Mouse (Mus musculus): Measurements from ENCODE around the gene Skap1. TPM values are rescaled to one million over a fixed set of nuclear protein-coding genes. Genes with fewer than 3 reads are reported as not detected.

Gene Skap1
- not detected in 2 replicates for polyA plus RNA-seq (2012)

DNA sequence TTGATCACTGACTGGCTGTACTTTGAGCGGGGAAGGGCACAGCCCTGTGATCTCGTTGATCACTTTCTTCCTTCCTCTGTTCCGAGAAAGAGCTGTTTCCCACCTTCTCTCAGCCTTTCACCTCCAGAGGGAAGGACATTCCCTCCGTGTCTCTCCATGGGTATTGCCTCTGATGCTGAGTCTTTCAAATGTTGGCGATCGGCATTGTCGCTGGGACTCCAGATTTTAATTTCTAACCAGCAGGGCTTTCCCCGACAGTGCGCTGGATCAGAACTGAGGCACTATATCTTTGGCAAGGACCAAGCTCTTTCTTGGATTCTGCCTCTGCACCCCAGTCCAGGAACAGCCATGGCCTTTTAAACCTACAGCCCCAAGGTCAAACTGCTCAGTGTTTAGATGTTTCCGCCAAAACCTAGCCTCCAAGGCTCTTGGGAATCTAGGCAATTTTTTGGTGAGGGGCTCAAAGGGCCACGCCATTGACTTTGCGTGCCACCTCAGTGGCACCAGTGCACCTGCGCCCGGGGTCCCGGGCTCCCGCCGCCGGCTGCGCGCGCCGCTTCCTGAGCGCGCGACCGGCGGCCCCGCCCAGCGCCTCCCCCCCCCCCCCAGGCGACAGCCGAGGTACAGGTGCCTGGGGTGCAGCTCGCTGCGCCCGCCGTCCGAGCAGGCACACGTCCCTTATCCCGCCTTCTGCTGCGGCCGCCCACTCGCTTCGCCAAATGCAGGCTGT is at the start of gene Skap1:
TSS of gene Skap1 (plus strand) at position 608 of the 730 bp plus-strand sequence.
- no peak for TF ChIP-seq GATA1 (IDR thresholded peaks at IDR 0.05; ENCODE audit: low read length)

DNA sequence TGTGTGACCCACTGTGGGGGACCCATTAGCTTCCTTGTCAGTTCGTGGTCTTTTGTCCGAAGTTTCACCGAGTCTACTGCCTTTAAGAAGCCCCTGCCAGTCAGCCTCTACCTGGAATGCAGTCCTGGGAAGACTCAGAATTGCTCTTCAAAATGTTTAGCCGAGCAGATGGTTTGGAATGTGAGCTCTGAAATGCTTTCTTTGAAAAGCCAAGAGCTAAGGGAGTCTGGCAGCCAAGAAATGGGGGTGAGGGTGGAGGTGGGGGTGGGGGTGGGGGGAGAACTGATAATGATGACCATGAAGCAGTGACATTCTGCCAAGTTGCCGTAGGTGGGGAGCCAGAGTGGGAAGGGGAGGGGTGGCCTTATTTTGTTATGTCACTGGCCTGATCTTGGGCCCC is 43.3 kb upstream of the Skap1 start:
- TF ChIP-seq GATA1 (IDR thresholded peaks at IDR 0.05; ENCODE audit: low read length), result no peak

DNA sequence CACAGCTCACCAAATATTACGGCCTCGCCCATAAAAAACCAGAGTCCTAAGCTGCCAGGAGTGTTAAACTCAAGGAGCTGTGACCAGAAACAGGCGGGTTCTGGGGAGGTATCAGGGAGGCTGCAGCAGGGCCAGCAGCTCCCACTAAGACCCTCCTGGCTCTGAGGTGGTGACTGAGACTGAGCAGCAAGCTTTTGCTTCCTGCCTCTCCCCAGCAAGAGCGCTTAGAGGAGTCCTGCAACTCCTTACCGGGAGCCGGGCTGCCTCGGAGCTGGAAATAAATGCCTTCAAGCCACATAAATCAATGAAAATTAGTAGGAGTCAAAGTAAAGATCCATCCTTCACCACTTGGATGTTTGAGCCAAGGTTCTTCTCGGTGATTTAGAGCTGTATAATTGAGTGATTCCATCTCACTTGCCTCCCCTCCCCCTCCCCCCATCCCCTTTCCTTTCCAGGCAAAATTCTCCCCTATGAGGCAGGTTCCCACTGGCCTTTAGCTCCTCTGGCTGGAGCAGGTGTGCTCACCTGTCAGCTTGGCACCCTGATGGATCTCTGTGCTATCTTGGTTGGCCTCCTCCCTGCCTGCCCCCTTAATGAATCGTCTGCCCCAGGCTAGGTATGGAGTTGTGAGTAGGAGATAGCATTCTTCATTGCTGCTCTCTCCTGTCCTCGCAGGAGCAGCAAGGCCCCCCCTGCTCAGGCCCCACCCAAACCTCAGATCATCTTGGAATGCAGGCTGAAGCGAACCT is 42.7 kb upstream of the Skap1 start:
- no peak for TF ChIP-seq GATA1 (IDR thresholded peaks at IDR 0.05; ENCODE audit: low read length)

DNA sequence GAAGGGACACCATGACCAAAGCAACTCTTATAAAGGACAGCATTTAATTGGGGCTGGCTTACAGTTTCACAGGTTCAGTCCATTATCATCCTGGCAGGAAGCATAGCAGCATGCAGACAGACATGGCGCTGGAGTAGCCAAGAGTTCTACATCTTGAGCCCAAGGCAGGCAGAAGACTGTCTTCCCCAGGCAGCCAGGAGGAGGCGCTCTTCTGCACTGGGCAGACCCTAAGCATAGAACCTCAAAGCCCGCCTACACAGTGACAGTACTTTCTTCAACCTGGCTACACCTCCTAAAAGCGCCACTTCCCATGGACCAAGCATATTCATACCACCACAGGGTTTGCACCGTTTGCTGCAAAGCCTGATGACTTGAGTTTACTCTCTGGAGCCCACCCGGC is 39.2 kb upstream of the Skap1 start:
- TF ChIP-seq GATA1 (IDR thresholded peaks at IDR 0.05; ENCODE audit: low read length), result no peak

DNA sequence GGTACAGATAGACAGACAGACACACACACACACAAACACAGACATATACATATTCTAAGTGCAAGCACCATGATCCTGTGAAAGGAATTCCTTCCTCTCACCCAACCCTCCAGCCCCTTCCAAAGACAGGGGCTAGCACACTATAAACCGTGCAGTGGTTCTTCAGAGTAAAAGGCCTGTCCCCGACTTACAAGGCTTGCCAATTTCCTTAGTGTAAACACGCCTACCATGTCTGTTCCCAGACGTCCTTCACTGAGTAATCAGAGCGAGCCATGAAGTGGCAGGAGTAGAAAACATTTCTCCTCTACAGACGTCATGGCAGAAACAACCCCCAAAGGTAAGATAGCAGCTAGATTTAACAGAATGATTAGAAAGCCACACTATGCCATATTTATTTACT is 38.2 kb upstream of the Skap1 start:
- TF ChIP-seq GATA1 (IDR thresholded peaks at IDR 0.05; ENCODE audit: low read length), result no peak

DNA sequence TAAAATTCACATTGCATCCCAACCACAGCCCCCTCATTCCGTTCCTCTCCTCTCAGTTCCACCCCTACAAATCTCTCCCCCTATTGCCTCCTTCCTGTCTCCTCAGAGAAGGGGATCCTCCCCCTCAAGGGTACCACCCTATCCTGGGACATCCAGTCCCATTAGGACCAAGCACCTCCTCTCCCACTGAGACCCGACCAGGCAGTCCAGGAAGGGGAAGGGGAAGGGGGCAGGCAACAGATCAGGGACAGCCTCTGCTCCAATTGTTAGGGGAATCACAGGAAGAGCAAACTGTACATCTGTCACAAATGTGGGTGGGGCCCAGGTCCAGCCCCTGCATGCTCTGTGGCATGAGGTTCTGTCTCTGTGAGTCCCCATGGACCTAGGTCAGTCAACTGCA is 37.6 kb upstream of the Skap1 start:
- no peak for TF ChIP-seq GATA1 (IDR thresholded peaks at IDR 0.05; ENCODE audit: low read length)

DNA sequence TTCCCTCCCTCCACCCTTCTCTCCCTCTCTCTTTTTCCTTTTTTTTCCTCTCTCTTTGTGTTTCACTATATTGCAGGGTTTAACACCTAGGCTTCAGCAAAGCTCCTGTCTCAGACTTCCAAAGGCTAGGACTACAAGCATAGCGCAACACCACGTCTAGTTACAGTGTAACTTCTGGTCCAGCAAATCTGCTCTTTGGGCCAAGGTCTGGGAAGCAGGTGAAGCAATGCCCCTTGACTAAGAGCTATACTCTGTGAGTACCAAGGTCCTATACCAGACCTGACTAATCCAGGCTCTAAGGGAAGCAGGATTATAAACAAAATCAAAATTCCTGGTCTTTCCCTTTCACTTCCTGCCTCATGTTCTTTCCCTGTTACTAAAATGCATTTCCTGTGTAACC is 35.3 kb upstream of the Skap1 start:
- no peak for TF ChIP-seq GATA1 (IDR thresholded peaks at IDR 0.05; ENCODE audit: low read length)

DNA sequence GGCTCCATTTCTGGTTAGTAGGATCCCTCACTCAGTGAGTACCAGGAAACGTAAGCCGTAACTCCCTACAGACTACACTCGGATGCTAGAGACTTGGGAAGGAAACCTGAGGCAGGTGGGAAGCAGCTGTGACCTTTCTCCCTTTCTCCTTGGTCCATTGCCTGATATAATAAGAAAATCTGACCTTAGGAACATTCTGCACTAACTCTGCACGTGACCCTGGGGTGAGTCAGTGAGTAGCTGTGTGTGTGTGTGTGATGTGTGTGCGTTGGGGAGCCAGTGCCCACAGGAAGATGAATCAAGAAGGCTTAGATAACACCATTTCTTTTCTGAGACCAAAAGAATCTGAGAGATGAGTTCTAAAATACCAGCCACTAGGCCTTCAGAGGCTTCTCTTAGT is 34.5 kb upstream of the Skap1 start:
- no peak for TF ChIP-seq GATA1 (IDR thresholded peaks at IDR 0.05; ENCODE audit: low read length)

DNA sequence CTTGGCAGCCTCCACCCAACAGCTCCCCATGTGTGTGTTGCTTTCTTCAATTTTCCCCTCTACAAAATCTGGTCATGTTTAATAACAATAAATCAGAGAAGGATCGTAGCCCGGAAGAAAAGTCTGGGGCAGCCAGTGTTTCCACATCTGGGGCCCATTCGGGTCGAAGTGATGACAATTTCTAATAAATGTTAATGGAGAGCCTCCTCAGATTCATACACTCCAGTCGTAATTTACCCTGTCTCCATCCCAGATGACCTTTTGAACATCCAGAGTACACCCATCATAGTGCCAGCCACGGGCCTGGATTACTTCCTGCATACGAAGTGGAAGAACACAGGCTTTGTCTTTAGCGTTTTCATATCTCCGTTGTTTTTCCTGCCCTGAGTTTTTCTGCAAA is 32.5 kb upstream of the Skap1 start:
- TF ChIP-seq GATA1 (IDR thresholded peaks at IDR 0.05; ENCODE audit: low read length), result no peak

DNA sequence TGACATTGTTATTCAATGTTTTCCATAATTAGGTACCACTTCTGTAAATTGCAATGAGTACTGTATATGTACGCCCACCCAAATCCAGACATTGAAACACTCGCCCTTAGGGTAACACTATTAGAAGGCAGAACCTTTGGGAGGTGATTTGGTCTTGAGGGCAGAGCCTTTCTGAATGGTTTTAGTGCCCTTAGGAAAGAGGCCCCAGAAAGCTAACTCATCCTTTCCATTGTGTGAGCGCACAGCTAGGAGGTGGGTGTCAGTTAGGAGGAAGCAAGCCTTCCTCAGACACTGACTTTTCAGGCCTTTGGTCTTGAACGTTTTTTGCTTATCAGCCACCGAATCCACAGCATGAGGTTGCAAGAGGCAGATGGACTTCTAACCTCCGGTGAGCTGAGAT is 29.5 kb upstream of the Skap1 start:
- no peak for TF ChIP-seq GATA1 (IDR thresholded peaks at IDR 0.05; ENCODE audit: low read length)

DNA sequence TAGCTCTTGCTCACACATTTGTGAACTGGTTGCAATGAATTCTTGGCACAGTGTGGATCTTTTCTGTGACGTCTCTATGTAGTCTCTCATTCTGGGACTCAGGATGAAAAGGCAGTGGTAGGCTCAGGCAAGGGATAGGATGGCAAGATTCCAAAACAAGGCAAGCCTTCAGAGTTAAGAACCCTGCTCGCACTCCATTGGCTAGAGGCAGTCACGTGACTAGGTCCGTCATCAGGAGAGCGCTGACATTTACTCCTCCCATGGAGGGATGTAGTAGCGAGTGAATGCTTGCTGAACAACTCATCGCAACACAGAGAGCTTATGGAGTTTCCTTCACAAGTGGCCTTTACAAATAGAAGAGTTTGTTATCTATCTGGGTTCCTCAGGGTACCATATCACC is 27.9 kb upstream of the Skap1 start:
- TF ChIP-seq GATA1 (IDR thresholded peaks at IDR 0.05; ENCODE audit: low read length), result no peak

DNA sequence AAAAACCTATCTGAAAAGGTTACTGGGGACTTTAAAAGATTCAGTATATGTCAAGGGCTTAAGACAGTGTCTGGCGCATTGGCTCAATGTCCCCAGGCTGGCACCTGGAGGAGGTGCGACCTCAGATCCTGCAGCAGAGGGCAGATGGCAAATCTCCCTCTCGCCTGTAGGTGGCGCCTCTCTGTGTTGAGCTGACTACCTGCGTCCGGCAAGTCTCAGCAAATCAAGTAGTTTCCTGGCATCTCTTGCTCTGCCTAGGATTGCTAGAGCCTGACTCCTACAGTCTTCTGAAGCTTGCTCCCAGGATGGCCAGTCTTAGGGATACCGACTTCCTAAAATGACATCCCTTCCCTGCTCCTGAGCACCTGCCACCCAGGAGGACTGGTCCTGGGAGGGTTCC is 25.6 kb upstream of the Skap1 start:
- no peak for TF ChIP-seq GATA1 (IDR thresholded peaks at IDR 0.05; ENCODE audit: low read length)

DNA sequence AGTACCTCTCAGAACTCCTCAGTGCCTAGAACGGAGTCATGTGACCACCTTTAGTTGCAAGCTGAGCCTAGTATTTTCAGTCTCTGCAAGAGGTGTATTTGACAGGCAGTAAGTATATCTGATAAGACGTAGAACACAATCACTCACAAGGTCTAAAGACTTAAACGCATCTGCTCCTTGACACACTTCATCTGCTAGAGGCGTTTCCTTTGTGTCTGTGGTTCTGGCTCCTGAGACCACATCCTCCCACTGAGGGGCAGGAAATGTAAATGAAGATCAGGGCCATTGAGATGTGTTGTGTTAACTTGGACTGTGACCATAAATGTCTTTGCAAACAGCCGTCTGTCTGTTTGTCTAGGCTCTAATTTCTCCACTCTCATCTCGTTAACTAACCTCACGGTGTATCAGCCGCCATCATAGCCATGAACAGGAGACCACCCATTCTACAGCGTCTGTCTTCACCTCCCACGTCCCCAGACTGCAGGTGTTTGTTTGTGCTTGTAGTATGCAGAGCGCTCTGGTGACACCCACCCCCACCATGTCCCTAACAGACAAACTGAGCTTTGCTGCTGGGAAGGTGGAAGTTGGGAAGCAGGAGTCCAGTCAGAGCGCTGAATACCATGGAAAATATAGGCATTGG is 22.7 kb upstream of the Skap1 start:
- TF ChIP-seq GATA1 (IDR thresholded peaks at IDR 0.05; ENCODE audit: low read length), result no peak

DNA sequence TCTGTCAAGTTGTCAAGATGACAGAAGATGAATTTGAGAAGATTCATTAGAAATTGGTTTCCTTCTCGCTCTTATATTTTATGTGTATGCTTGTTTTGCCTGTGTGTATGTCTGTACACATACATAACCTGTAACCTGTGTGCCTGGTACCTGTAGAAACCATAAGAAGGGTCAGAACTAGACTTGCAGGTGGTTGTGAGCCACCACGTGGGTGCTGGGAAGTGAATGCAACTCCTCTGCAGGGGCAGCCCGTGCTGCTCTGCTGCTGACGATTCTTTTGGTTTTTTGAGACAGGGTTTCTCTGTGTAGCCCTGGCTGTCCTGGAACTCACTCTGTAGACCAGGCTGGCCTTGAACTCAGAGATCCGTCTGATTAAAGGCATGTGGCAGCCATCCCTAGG is 21.9 kb upstream of the Skap1 start:
- no peak for TF ChIP-seq GATA1 (IDR thresholded peaks at IDR 0.05; ENCODE audit: low read length)

DNA sequence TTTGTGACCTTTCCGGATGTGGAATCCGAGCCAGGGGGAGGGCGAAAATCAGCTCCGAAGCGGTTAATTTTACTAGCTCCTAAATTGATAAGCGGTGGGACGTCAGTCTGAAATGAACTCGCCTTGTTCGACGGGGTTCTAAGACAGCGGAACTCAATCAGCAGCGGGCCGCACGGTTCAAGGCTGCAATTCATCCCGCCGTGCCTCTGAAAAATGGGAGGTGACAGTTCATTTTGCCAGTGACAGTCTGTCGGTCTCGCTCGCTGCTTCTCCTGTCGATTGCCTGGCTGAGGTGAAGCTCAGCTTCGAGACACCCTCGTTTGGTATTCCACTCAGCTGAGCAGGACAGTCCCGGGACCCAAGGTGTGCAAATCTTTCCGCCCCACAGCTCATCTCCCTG is 16.5 kb upstream of the Skap1 start:
- no peak for TF ChIP-seq GATA1 (IDR thresholded peaks at IDR 0.05; ENCODE audit: low read length)

DNA sequence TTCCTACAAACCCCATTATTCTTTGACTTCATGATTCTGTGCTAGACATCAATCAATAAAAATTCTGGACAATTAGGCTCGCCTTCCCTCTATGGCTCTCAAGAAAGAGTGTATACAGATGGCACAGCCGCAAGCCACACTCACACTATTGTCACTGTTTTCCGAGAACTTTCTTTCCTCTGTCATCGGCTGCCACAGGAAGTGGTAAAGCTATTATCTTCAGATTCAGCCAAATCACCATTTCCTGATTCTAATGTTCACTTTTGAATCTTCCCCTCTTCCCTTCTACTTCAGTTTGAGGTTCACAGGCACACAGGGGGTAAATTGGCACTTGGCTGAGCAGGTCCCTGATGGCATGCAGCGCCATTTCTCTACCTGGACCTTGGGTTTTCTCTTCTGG is 9.3 kb upstream of the Skap1 start:
- TF ChIP-seq GATA1 (IDR thresholded peaks at IDR 0.05; ENCODE audit: low read length), result peak; percentile 26
